In the genomic region with DNA sequence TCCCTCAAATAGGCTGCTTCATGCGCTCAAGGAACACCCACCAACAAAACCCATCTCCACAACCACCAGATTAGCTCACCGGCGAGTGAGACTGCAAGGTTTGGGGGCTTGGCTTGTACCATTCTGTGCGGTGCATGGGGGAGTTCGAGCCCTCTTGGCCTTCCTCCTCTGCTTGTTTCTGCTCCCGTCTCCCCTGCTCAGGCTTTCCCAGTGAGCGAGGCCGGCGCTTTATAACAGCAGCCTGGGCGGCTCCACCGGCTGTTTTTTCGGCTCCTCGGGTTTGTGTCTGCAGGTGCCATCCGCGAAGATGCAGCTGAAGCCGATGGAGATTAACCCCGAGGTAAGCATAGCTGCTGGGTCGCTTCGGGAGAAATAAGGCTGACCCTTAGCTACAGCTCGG, we compare ENCODE assay signal across 8 mouse cellular contexts. TPM values are rescaled to one million over a fixed set of nuclear protein-coding genes. Genes with fewer than 3 reads are reported as not detected.
A peak's percentile ranks its signal among the peaks of the same experiment; 100 is the strongest.
DNase-seq lines count a peak whose midpoint lies in the region; ATAC-seq lines count a peak whose summit lies in the region.

A gene (plus strand): TSS at position 109 of the 400 bp plus-strand sequence.

- H3K4me1 ChIP-seq in forebrain, embryonic 11.5 days (replicated peaks; ENCODE audit: control insufficient read depth, insufficient read depth, low read length): peaks cover 8% of the 10 kb centered on the region; the same call in 1 of the 2 replicates
- H3K4me1 ChIP-seq in heart, embryonic 16.5 days (ENCODE audit: control insufficient read depth, insufficient read depth, low read length): peaks cover 19% of the 10 kb centered on the region
- 0 out of 2 replicates have a peak, but pooled peaks cover 12% of the 10 kb centered on the region for H3K4me1 ChIP-seq in liver, embryonic 12.5 days
- H3K4me1 ChIP-seq in neural tube, embryonic 15.5 days: peaks cover 33% of the 10 kb centered on the region

- peak within 1 kb of the TSS; percentile 96 for H3K4me2 ChIP-seq in forebrain, embryonic 11.5 days (ENCODE audit: low read depth, low read length, severe bottlenecking)
- H3K4me2 ChIP-seq in heart, embryonic 16.5 days (ENCODE audit: low read depth, low read length): peak within 1 kb of the TSS; percentile 91
- peak within 1 kb of the TSS; percentile 65 for H3K4me2 ChIP-seq in liver, embryonic 12.5 days
- H3K4me2 ChIP-seq in neural tube, embryonic 15.5 days: peak within 1 kb of the TSS; percentile 68

- peak within 1 kb of the TSS; percentile 74 for H3K9ac ChIP-seq in forebrain, embryonic 11.5 days (ENCODE audit: low read length)
- peak within 1 kb of the TSS; percentile 60 for H3K9ac ChIP-seq in heart, embryonic 16.5 days (ENCODE audit: low read length)
- no peak within 1 kb of the TSS for H3K9ac ChIP-seq in liver, embryonic 12.5 days
- H3K9ac ChIP-seq in neural tube, embryonic 15.5 days (replicated peaks): peak within 1 kb of the TSS; percentile 89

- under 1% methylated on average over 20 of the region's 20 CpGs for WGBS in forebrain, embryonic 11.5 days
- under 1% methylated on average over 20 of the region's 20 CpGs for WGBS in heart, embryonic 16.5 days
- WGBS in liver, embryonic 12.5 days (ENCODE audit: insufficient replicate concordance): under 1% methylated on average over 20 of the region's 20 CpGs
- WGBS in neural tube, embryonic 15.5 days: 0% methylated on average over 20 of the region's 20 CpGs

- H3K4me3 ChIP-seq in forebrain, embryonic 11.5 days (ENCODE audit: low read depth, low read length): peak within 1 kb of the TSS; percentile 73
- peak within 1 kb of the TSS; percentile 59 for H3K4me3 ChIP-seq in heart, embryonic 16.5 days (ENCODE audit: low read length)
- peak within 1 kb of the TSS; percentile 41 for H3K4me3 ChIP-seq in liver, embryonic 12.5 days
- peak within 1 kb of the TSS; percentile 85 for H3K4me3 ChIP-seq in neural tube, embryonic 15.5 days (replicated peaks)

- peak; percentile 9 to 11 for DNase-seq in spleen, adult 18-20 months
- no peak for DNase-seq in spleen, adult 12 weeks (ENCODE audit: low spot score)
- peak; percentile 97 for DNase-seq in forebrain, embryonic 11.5 days (ENCODE audit: low spot score)
- DNase-seq in kidney, postnatal 36 days: peak; percentile 42 to 56
- DNase-seq in testis, postnatal 14 days (ENCODE audit: low spot score): peak; percentile 89

- peaks cover 3% of the 10 kb centered on the region; the same call in 1 of the 2 replicates for H3K36me3 ChIP-seq in forebrain, embryonic 11.5 days (ENCODE audit: control insufficient read depth, insufficient read depth, low read length)
- no peaks in the 10 kb centered on the region for H3K36me3 ChIP-seq in heart, embryonic 16.5 days (ENCODE audit: control insufficient read depth, insufficient read depth)
- H3K36me3 ChIP-seq in liver, embryonic 12.5 days: no peaks in the 10 kb centered on the region
- 0 out of 2 replicates have a peak, but pooled peaks cover 8% of the 10 kb centered on the region for H3K36me3 ChIP-seq in neural tube, embryonic 15.5 days

- 0 out of 2 replicates have a peak within 1 kb of the TSS, but pooled peaks have one; percentile 46 for H3K27ac ChIP-seq in forebrain, embryonic 11.5 days (ENCODE audit: low read depth, low read length)
- H3K27ac ChIP-seq in heart, embryonic 16.5 days (ENCODE audit: low read length): no peak within 1 kb of the TSS
- no peak within 1 kb of the TSS for H3K27ac ChIP-seq in liver, embryonic 12.5 days
- H3K27ac ChIP-seq in neural tube, embryonic 15.5 days (replicated peaks): peak within 1 kb of the TSS; percentile 86

- no peaks in the 10 kb centered on the region for H3K9me3 ChIP-seq in forebrain, embryonic 11.5 days (ENCODE audit: control insufficient read depth, low read length)
- H3K9me3 ChIP-seq in heart, embryonic 16.5 days (replicated peaks; ENCODE audit: control insufficient read depth, low read length): no peaks in the 10 kb centered on the region
- H3K9me3 ChIP-seq in liver, embryonic 12.5 days (replicated peaks): no peaks in the 10 kb centered on the region
- no peaks in the 10 kb centered on the region for H3K9me3 ChIP-seq in neural tube, embryonic 15.5 days (replicated peaks)

- H3K27me3 ChIP-seq in forebrain, embryonic 11.5 days (ENCODE audit: control insufficient read depth, insufficient read depth, low read length): no peaks in the 10 kb centered on the region
- H3K27me3 ChIP-seq in heart, embryonic 16.5 days (ENCODE audit: control insufficient read depth, insufficient read depth, low read length): peaks cover 17% of the 10 kb centered on the region
- H3K27me3 ChIP-seq in liver, embryonic 12.5 days (replicated peaks): peaks cover 66% of the 10 kb centered on the region
- no peaks in the 10 kb centered on the region; the same call in 1 of the 2 replicates for H3K27me3 ChIP-seq in neural tube, embryonic 15.5 days (replicated peaks)

- ATAC-seq in forebrain, embryonic 11.5 days (replicated peaks; ENCODE audit: low FRiP score): peak; percentile 94
- ATAC-seq in heart, embryonic 16.5 days (replicated peaks; ENCODE audit: extremely low read depth, insufficient read depth, low FRiP score): peak; percentile 86
- no peak for ATAC-seq in liver, embryonic 12.5 days
- ATAC-seq in neural tube, embryonic 15.5 days (ENCODE audit: low FRiP score): peak; percentile 96

RNA-seq across cellular contexts. Expression of the gene that starts here (rescaled TPM):
- polyA plus RNA-seq in forebrain, embryonic 11.5 days (2014; fragmentation: Nextera tagmentation; extraction: Ambion mirVana): 366 and 368 TPM in 2 replicates
- 76.8 and 84.3 TPM in 2 replicates for polyA plus RNA-seq in heart, embryonic 16.5 days (2015; fragmentation: Nextera tagmentation; extraction: Ambion mirVana)
- 3.0 and 7.1 TPM in 2 replicates for polyA plus RNA-seq in liver, embryonic 12.5 days (2016; fragmentation: Nextera tagmentation; extraction: Ambion mirVana)
- polyA plus RNA-seq in neural tube, embryonic 15.5 days (2015; fragmentation: Nextera tagmentation; extraction: Ambion mirVana): 1,207 and 1,502 TPM in 2 replicates

Comparison
In these comparisons a context has a peak if more than half of its experiments do, and no peak if none do; other contexts are left out.
1. H3K27ac ChIP-seq: peak in forebrain, embryonic 11.5 days (single experiment) and neural tube, embryonic 15.5 days (single experiment); none in heart, embryonic 16.5 days (single experiment) and liver, embryonic 12.5 days (single experiment).
2. Peak in every context shown above with its lines, with median percentiles within 50 percentile points of each other: H3K4me2 ChIP-seq and H3K4me3 ChIP-seq.